9 mouse cellular contexts compared by ENCODE assay signal in the genomic region with DNA sequence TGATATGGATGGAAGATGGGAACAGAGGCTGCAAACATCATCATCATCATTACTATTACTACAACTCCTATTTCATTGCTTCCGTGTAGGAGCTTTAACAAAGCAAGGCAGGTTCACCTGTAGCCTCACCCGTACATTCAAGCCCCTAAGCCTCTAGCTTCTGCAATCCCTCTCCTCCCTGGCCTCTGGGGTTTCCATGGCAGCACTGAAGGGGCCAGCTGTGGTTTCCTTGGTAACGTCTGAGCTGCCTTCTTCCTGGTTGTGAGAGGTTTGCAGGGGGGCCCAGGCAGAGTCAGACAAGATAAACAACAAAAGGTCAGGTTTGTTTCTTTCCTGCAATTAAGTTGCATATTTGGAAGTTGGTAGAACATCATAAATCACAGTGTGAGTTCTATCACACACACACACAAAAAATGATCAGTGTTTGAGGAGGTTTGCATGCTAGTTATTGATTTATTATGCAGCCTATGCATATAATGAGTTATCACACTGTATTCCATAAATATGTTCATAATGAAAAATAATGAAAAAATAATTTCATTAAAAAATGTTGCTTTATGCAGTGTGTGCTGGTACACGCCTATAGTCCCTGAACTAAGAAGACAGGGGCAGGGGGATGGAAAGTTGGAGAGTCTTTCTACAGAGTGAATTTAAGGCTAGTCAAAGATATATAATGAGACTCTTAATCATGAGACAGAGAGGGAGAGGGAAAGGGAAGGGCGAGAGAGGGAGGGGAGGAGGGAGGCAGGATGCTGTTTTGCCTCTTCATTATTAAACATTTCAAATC.
DNase-seq lines count a peak whose midpoint lies in the region; ATAC-seq lines count a peak whose summit lies in the region.
"Had no signal": no experiment of that assay in that cellular context is flagged by ENCODE, and none has a peak within 500 bp of the region (broad histone marks: within the 10 kb centered on the region; RNA-seq: fewer than 3 reads in every experiment).

No protein-coding gene starts in this region.

- WGBS in hindbrain, embryonic 10.5 days: 40% methylated on average over 5 of the region's 5 CpGs
- WGBS in midbrain, embryonic 12.5 days: 25% methylated on average over 5 of the region's 5 CpGs

- no peaks in the 10 kb centered on the region for H3K27me3 ChIP-seq in hindbrain, embryonic 10.5 days (ENCODE audit: insufficient read depth, poor library complexity, severe bottlenecking)
- no peaks in the 10 kb centered on the region for H3K27me3 ChIP-seq in midbrain, embryonic 12.5 days
- H3K27me3 ChIP-seq: liver, embryonic 13.5 days had no signal

- H3K4me3 ChIP-seq in hindbrain, embryonic 10.5 days: peak overlapping the region; percentile 13; the same call in 1 of the 2 replicates
- no peak overlapping the region for H3K4me3 ChIP-seq in midbrain, embryonic 12.5 days
- H3K4me3 ChIP-seq: liver, embryonic 13.5 days had no signal

- H3K4me1 ChIP-seq in hindbrain, embryonic 10.5 days (replicated peaks): peaks cover 22% of the 10 kb centered on the region
- H3K4me1 ChIP-seq in midbrain, embryonic 12.5 days: peaks cover 16% of the 10 kb centered on the region

- ATAC-seq in frontal cortex, adult (ENCODE audit: low TSS enrichment): no peak
- peak; percentile 93 for ATAC-seq in midbrain, embryonic 12.5 days (ENCODE audit: low FRiP score, low read depth)
- no peak for ATAC-seq in megakaryocyte progenitor cell, adult 5-6 weeks (replicated peaks; ENCODE audit: poor library complexity)

- H3K36me3 ChIP-seq in hindbrain, embryonic 10.5 days: no peaks in the 10 kb centered on the region
- no peaks in the 10 kb centered on the region for H3K36me3 ChIP-seq in midbrain, embryonic 12.5 days
- H3K36me3 ChIP-seq: liver, embryonic 13.5 days had no signal

- H3K27ac ChIP-seq in hindbrain, embryonic 10.5 days: peak overlapping the region; percentile 0; the same call in 1 of the 2 replicates
- peak overlapping the region; percentile 62 for H3K27ac ChIP-seq in midbrain, embryonic 12.5 days (replicated peaks)
- H3K27ac ChIP-seq: liver, embryonic 13.5 days had no signal

- H3K4me2 ChIP-seq in midbrain, embryonic 12.5 days (replicated peaks): peak overlapping the region; percentile 28
- H3K4me2 ChIP-seq: liver, embryonic 13.5 days had no signal

- DNase-seq in frontal cortex, postnatal 10 days (ENCODE audit: low spot score in 2 of 2): peak; percentile 31 to 37
- peak; percentile 5 for DNase-seq in ZHBTc4 (ENCODE audit: low read depth, low spot score)
- DNase-seq in hindbrain, embryonic 10.5 days (ENCODE audit: low spot score): peak; percentile 62
- DNase-seq in thymus, postnatal 10 days (ENCODE audit: low spot score in 2 of 2): no peak
- DNase-seq in heart, postnatal 4 days: no peak
- DNase-seq: liver, embryonic 13.5 days had no signal

- H3K9me3 ChIP-seq in hindbrain, embryonic 10.5 days: no peaks in the 10 kb centered on the region
- H3K9me3 ChIP-seq in midbrain, embryonic 12.5 days: no peaks in the 10 kb centered on the region
- H3K9me3 ChIP-seq: liver, embryonic 13.5 days had no signal

- H3K9ac ChIP-seq in midbrain, embryonic 12.5 days (replicated peaks): no peak overlapping the region
- H3K9ac ChIP-seq: liver, embryonic 13.5 days had no signal

Comparison
In these comparisons a context has a peak if more than half of its experiments do, and no peak if none do; other contexts are left out.
1. DNase-seq: peak in frontal cortex, postnatal 10 days (2 of 2), ZHBTc4 (single experiment) and hindbrain, embryonic 10.5 days (single experiment); none in thymus, postnatal 10 days (0 of 2) and heart, postnatal 4 days (single experiment).